Mouse (Mus musculus): ENCODE measurements around the gene Slc27a5. TPM values are rescaled to one million over a fixed set of nuclear protein-coding genes. Genes with fewer than 3 reads are reported as not detected.

Slc27a5 gene
- 0.35 TPM for total RNA-seq (2023)

DNA sequence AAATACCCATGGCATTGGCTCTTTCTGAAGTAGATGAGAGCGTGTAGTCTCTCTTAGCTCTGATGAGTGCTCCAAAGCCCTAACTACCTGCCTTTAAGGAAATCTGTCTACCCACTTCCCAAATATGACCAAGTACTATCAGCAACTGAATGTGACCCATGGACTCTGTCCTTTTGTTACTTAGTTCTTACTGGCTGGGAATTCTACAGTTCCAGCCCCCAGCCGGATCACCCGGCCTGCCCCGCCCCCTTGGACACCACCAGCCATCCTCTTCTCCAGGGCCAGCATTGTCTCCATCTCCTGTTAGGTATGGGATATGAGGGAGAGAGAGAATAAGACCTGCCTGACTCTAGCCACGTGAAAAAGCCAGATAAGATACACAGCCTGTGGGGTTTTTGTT lies at the start of gene Slc27a5:
Gene Slc27a5, minus strand, starts transcription at position 140 of the 400 bp plus-strand sequence.

DNA sequence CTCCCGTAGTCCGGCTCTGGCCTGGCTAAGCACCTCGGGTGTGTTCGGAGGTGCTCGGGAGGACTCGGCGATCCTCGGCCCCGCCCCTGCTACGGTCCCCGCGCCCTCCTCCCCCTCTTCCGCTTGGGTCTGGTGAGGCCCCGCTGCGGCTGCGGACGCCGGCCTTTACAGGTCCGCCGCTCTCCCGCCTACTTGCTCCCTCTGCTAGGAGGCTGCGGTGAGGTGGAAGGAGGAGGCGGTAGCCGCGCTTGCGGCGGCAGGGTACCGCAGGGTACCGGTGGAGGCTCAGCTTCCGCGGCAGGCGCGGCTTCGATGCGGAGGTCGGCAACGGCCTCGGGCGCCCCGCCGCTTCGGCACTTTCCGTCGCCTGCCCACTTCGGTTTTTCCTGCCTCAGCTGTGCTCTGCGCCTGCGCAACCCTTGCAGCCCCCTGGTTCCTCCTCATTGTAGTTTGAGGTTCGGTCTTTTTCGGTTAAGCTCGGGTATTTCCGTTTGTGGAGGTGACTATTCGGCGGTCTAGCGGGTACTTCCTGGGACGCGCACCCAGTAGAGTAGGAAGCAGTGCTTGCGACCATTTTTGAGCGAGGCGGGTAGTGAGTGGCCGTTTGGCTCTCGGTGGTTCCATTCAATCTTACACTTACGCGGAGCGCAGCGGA lies 40.0 kb upstream of the Slc27a5 start, which contains the start of gene Ube2m:
Gene Ube2m, minus strand, starts transcription at position 375 of the 655 bp plus-strand sequence.

GRCm38 (mm10) chr7:13034148-13034977 lies 36.4 kb upstream of the Slc27a5 start, which contains the start of gene Chmp2a:
Gene Chmp2a, minus strand, starts transcription at chr7:13034807.

DNA sequence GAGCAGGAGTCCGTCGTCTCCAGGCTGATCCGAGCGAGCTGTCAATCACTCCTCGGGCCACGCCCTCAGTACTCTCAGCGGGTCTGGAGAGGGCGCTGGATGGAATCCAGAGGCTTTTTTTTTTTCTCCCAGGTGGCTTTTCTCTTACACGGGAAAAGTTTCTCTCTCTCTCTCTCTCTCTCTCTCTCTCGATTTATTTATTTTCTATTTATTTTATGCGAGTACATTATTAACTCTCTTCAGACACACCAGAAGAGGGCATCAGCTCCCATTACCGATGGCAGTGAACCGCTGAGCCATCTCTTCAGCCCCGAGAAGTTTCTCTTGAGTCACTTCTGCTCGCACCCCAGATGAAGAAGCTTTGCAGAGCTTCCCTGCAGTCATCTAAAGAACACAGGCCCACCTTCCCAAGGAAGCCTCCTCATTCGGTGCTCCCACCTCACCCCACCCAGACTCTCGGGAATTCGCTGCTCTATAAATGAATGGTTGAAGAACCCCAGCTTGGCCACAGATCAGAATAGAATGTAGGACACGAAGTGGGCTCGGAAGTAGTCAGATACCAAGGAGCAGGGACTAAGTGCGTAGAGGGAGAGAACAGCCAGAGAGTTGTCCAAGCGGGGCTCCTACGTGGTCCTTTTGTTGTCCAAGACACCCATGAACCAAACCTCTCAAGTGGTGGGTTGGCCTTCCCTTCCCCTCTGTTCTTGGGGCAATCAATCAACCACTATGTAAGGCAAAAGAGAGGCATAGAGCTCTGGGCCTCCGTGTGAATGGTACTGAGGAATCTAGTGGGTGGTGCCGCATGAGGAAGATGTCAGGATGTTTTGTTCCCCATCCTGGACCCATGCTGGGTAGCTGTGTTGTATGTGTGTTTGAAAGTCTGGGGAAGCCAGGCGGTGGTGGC lies 12.3 kb upstream of the Slc27a5 start, which contains the start of gene Zbtb45:
Gene Zbtb45, minus strand, starts transcription at position 30 of the 904 bp plus-strand sequence.

GRCm38 (mm10) chr7:12998851-12999250 lies 859 bp upstream of the Slc27a5 start, which contains the start of gene Trim28:
Gene Trim28, plus strand, starts transcription at chr7:12999114.

DNA sequence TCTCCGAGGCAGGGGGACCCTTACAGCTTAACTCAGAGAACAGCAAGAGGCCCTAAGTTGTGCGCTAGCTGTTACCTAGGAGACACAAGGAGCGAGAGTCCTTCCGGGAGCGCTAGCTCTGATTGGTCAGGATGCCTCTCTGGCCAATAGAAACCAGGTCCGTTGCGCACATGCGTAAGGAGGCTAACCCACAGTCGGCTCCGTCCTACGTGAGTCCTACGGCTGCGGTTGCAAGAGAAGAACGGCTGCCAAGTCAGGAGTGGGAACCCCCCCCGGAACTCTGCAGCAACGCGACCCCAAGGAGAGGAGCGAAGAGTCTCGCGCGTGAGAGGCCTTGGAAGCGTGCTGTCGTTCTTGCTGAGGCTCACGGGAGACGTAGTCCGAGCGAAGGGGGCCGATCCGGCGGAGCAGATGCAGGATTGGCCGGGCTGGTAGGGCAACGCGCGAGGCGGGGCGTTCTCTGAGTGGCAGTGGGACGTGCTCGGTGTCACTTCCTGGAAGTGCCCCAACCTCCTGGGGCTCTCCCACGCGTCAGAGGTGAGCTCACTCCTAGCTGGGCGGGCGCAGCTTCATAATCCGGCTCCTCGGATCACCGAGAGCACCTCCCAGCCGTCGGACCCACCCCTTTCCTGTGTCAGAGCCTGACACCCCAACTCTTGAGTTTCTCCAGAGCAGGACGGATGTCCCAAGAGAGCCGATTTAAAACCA lies 20.2 kb downstream of the Slc27a5 start, which contains the start of gene Zfp446:
Gene Zfp446, plus strand, starts transcription at position 167 of the 708 bp plus-strand sequence.

GRCm38 (mm10) chr7:12965678-12966091 lies 32.3 kb downstream of the Slc27a5 start, which contains the start of gene Zfp324:
Gene Zfp324, plus strand, starts transcription at chr7:12965838.

Other genes with a start within 250 kb of the Slc27a5 start
- gene Zscan18, start 194.6 kb downstream of the Slc27a5 start, total RNA-seq (2023) = 16.5 TPM
- gene Zfp329, start 179.3 kb downstream of the Slc27a5 start, total RNA-seq (2023) = 9.0 TPM
- gene Zfp110, start 163.4 kb downstream of the Slc27a5 start, total RNA-seq (2023) = 112 TPM
- gene Zfp128, start 117.0 kb downstream of the Slc27a5 start, total RNA-seq (2023) = 0.82 TPM
- 8.8 TPM for gene Zscan22, start 100.4 kb downstream of the Slc27a5 start, total RNA-seq (2023)
- gene Rps5, start 75.9 kb downstream of the Slc27a5 start, total RNA-seq (2023) = 2,676 TPM
- 1.3 TPM for gene Rnf225, start 70.8 kb downstream of the Slc27a5 start, total RNA-seq (2023)
- gene Zfp324, start 32.4 kb downstream of the Slc27a5 start, total RNA-seq (2023) = 1.5 TPM
- 7.4 TPM for gene Zfp446, start 20.3 kb downstream of the Slc27a5 start, total RNA-seq (2023)
- 362 TPM for gene Trim28, start 922 bp upstream of the Slc27a5 start, total RNA-seq (2023)
- 11.5 TPM for gene Zbtb45, start 11.8 kb upstream of the Slc27a5 start, total RNA-seq (2023)
- gene Chmp2a, start 36.6 kb upstream of the Slc27a5 start, total RNA-seq (2023) = 90.7 TPM
- 77.5 TPM for gene Ube2m, start 40.1 kb upstream of the Slc27a5 start, total RNA-seq (2023)
- gene Mzf1, start 56.6 kb upstream of the Slc27a5 start, total RNA-seq (2023) = 0.64 TPM
- gene Vmn1r85, start 97.0 kb upstream of the Slc27a5 start, total RNA-seq (2023) = not detected
- gene Vmn1r86, start 121.7 kb upstream of the Slc27a5 start, total RNA-seq (2023) = not detected
- not detected for gene Vmn1r87, start 142.0 kb upstream of the Slc27a5 start, total RNA-seq (2023)
- gene Vmn1r88, start 161.4 kb upstream of the Slc27a5 start, total RNA-seq (2023) = 0.09 TPM
- gene Vmn1r89, start 214.8 kb upstream of the Slc27a5 start, total RNA-seq (2023) = not detected